15 mouse cellular contexts compared by ENCODE assay signal in genomic region chr5:31918566-31918965, GRCm38 (mm10).
A peak's percentile ranks its signal among the peaks of the same experiment; 100 is the strongest.
DNase-seq lines count a peak whose midpoint lies in the region; ATAC-seq lines count a peak whose summit lies in the region.
"Had no signal": no experiment of that assay in that cellular context is flagged by ENCODE, and none has a peak within 500 bp of the region (broad histone marks: within the 10 kb centered on the region; RNA-seq: fewer than 3 reads in every experiment).

No protein-coding gene starts in this region.

- no peaks in the 10 kb centered on the region for H3K27me3 ChIP-seq in heart, embryonic 10.5 days (ENCODE audit: insufficient read depth, poor library complexity, severe bottlenecking)
- no peaks in the 10 kb centered on the region for H3K27me3 ChIP-seq in forebrain, embryonic 12.5 days
- H3K27me3 ChIP-seq in midbrain, embryonic 10.5 days (ENCODE audit: low read depth, poor library complexity, severe bottlenecking): no peaks in the 10 kb centered on the region
- H3K27me3 ChIP-seq: embryonic facial prominence, embryonic 12.5 days; limb, embryonic 12.5 days had no signal

- H3K4me1 ChIP-seq in heart, embryonic 10.5 days: no peaks in the 10 kb centered on the region
- no peaks in the 10 kb centered on the region for H3K4me1 ChIP-seq in forebrain, embryonic 12.5 days
- H3K4me1 ChIP-seq in midbrain, embryonic 10.5 days: no peaks in the 10 kb centered on the region

- 81% methylated on average over 4 of the region's 4 CpGs for WGBS in heart, embryonic 10.5 days
- WGBS in forebrain, embryonic 12.5 days: 90% methylated on average over 4 of the region's 4 CpGs
- WGBS in midbrain, embryonic 10.5 days: 96% methylated on average over 4 of the region's 4 CpGs

- no peak overlapping the region for H3K27ac ChIP-seq in heart, embryonic 10.5 days
- H3K27ac ChIP-seq in forebrain, embryonic 12.5 days: no peak overlapping the region
- no peak overlapping the region for H3K27ac ChIP-seq in midbrain, embryonic 10.5 days (replicated peaks)
- H3K27ac ChIP-seq: embryonic facial prominence, embryonic 12.5 days; limb, embryonic 12.5 days had no signal

- peak; percentile 95 for ATAC-seq in activated CD4-positive, CD25-positive, alpha-beta regulatory T cell, adult 4 months
- no peak for ATAC-seq in forebrain, embryonic 12.5 days (ENCODE audit: low FRiP score)

- no peak overlapping the region for H3K9ac ChIP-seq in forebrain, embryonic 12.5 days
- H3K9ac ChIP-seq: embryonic facial prominence, embryonic 12.5 days; limb, embryonic 12.5 days had no signal

- no peak overlapping the region for H3K4me2 ChIP-seq in forebrain, embryonic 12.5 days
- H3K4me2 ChIP-seq: embryonic facial prominence, embryonic 12.5 days; limb, embryonic 12.5 days had no signal

- no peaks in the 10 kb centered on the region for H3K9me3 ChIP-seq in heart, embryonic 10.5 days
- H3K9me3 ChIP-seq in forebrain, embryonic 12.5 days: no peaks in the 10 kb centered on the region
- H3K9me3 ChIP-seq in midbrain, embryonic 10.5 days (replicated peaks): no peaks in the 10 kb centered on the region
- H3K9me3 ChIP-seq: embryonic facial prominence, embryonic 12.5 days; limb, embryonic 12.5 days had no signal

- H3K36me3 ChIP-seq in heart, embryonic 10.5 days: no peaks in the 10 kb centered on the region
- no peaks in the 10 kb centered on the region for H3K36me3 ChIP-seq in forebrain, embryonic 12.5 days (replicated peaks)
- H3K36me3 ChIP-seq in midbrain, embryonic 10.5 days: no peaks in the 10 kb centered on the region
- H3K36me3 ChIP-seq: embryonic facial prominence, embryonic 12.5 days; limb, embryonic 12.5 days had no signal

- H3K4me3 ChIP-seq in heart, embryonic 10.5 days: no peak overlapping the region
- no peak overlapping the region for H3K4me3 ChIP-seq in forebrain, embryonic 12.5 days (replicated peaks)
- no peak overlapping the region for H3K4me3 ChIP-seq in midbrain, embryonic 10.5 days
- H3K4me3 ChIP-seq: embryonic facial prominence, embryonic 12.5 days; limb, embryonic 12.5 days had no signal

- peak; percentile 76 for DNase-seq in heart, adult 11 months
- no peak for DNase-seq in heart, embryonic 10.5 days (ENCODE audit: low spot score)
- DNase-seq in natural killer cell, adult 2 months (ENCODE audit: low spot score in 2 of 2): peak; percentile 66 to 73
- DNase-seq in thymus, postnatal 14 days: peak; percentile 78
- no peak for DNase-seq in midbrain, embryonic 10.5 days (ENCODE audit: low spot score)
- DNase-seq in right cerebral cortex, adult 18-20 months: no peak
- DNase-seq: adrenal gland, postnatal 36 days; cerebellum, postnatal 25 days; heart, adult 18-20 months; kidney, postnatal 14 days; lung, adult 2 months had no signal

Comparison
In these comparisons a context has a peak if more than half of its experiments do, and no peak if none do; other contexts are left out.
1. DNase-seq: peak in heart, adult 11 months (single experiment), natural killer cell, adult 2 months (2 of 2) and thymus, postnatal 14 days (single experiment); none in heart, embryonic 10.5 days (single experiment), midbrain, embryonic 10.5 days (single experiment) and right cerebral cortex, adult 18-20 months (single experiment).